In genomic region chr9:45704441-45704840, GRCm38 (mm10) we compare ENCODE assay signal across 26 mouse cellular contexts.
DNase-seq lines count a peak whose midpoint lies in the region; ATAC-seq and TF ChIP-seq lines count a peak whose summit lies in the region.
"Had no signal": no experiment of that assay in that cellular context is flagged by ENCODE, and none has a peak within 500 bp of the region (broad histone marks: within the 10 kb centered on the region; RNA-seq: fewer than 3 reads in every experiment).

No protein-coding gene starts in this region.

- no peak overlapping the region for H3K27ac ChIP-seq in forebrain, postnatal 0 days (ENCODE audit: low read depth, low read length)
- H3K27ac ChIP-seq in forebrain, embryonic 13.5 days: no peak overlapping the region
- H3K27ac ChIP-seq in midbrain, embryonic 15.5 days: peak overlapping the region; percentile 75; the same call in 1 of the 2 replicates
- H3K27ac ChIP-seq in midbrain, embryonic 14.5 days (replicated peaks; ENCODE audit: low read depth, low read length): no peak overlapping the region
- H3K27ac ChIP-seq: forebrain, embryonic 15.5 days; heart, embryonic 10.5 days; intestine, embryonic 15.5 days; limb, embryonic 10.5 days; limb, embryonic 15.5 days; liver, embryonic 13.5 days had no signal

- H3K27me3 ChIP-seq in forebrain, postnatal 0 days (ENCODE audit: insufficient read depth, low read length): no peaks in the 10 kb centered on the region
- H3K27me3 ChIP-seq in forebrain, embryonic 13.5 days: no peaks in the 10 kb centered on the region
- no peaks in the 10 kb centered on the region for H3K27me3 ChIP-seq in midbrain, embryonic 15.5 days (replicated peaks)
- no peaks in the 10 kb centered on the region for H3K27me3 ChIP-seq in midbrain, embryonic 14.5 days (ENCODE audit: control insufficient read depth, insufficient read depth, low read length)
- H3K27me3 ChIP-seq: forebrain, embryonic 15.5 days; intestine, embryonic 15.5 days; limb, embryonic 15.5 days; liver, embryonic 13.5 days had no signal

- H3K9ac ChIP-seq in forebrain, postnatal 0 days: no peak overlapping the region
- H3K9ac ChIP-seq in forebrain, embryonic 13.5 days: no peak overlapping the region
- no peak overlapping the region for H3K9ac ChIP-seq in midbrain, embryonic 15.5 days
- no peak overlapping the region for H3K9ac ChIP-seq in midbrain, embryonic 14.5 days (replicated peaks; ENCODE audit: low read length)
- H3K9ac ChIP-seq: forebrain, embryonic 15.5 days; intestine, embryonic 15.5 days; limb, embryonic 15.5 days; liver, embryonic 13.5 days had no signal

- peak; percentile 81 for ATAC-seq in forebrain, postnatal 0 days
- no peak for ATAC-seq in forebrain, embryonic 13.5 days
- ATAC-seq in midbrain, embryonic 15.5 days (replicated peaks): no peak
- ATAC-seq in midbrain, embryonic 14.5 days (ENCODE audit: low FRiP score, low TSS enrichment): no peak
- peak; percentile 47; the same call in 1 of the 2 replicates for ATAC-seq in megakaryocyte, adult 5-6 weeks (ENCODE audit: poor library complexity, severe bottlenecking)
- ATAC-seq: activated CD4-positive, CD25-positive, alpha-beta regulatory T cell, adult 4 months; forebrain, embryonic 15.5 days; hindbrain, embryonic 16.5 days; intestine, embryonic 15.5 days; lung, postnatal 0 days had no signal

- 67% methylated on average over 3 of the region's 3 CpGs for WGBS in forebrain, postnatal 0 days
- WGBS in forebrain, embryonic 13.5 days: 85% methylated on average over 3 of the region's 3 CpGs
- 73% methylated on average over 3 of the region's 3 CpGs for WGBS in midbrain, embryonic 15.5 days
- WGBS in midbrain, embryonic 14.5 days: 81% methylated on average over 3 of the region's 3 CpGs

- H3K4me2 ChIP-seq in forebrain, postnatal 0 days (ENCODE audit: low read depth): no peak overlapping the region
- no peak overlapping the region for H3K4me2 ChIP-seq in forebrain, embryonic 13.5 days
- H3K4me2 ChIP-seq in midbrain, embryonic 15.5 days: no peak overlapping the region
- H3K4me2 ChIP-seq in midbrain, embryonic 14.5 days (ENCODE audit: low read length): no peak overlapping the region
- H3K4me2 ChIP-seq: forebrain, embryonic 15.5 days; intestine, embryonic 15.5 days; limb, embryonic 15.5 days; liver, embryonic 13.5 days had no signal

- H3K36me3 ChIP-seq in forebrain, postnatal 0 days (ENCODE audit: insufficient read depth): peaks cover 40% of the 10 kb centered on the region
- H3K36me3 ChIP-seq in forebrain, embryonic 13.5 days (ENCODE audit: poor library complexity, severe bottlenecking): peaks cover 12% of the 10 kb centered on the region
- no peaks in the 10 kb centered on the region for H3K36me3 ChIP-seq in midbrain, embryonic 15.5 days (replicated peaks)
- H3K36me3 ChIP-seq in midbrain, embryonic 14.5 days (ENCODE audit: control insufficient read depth, insufficient read depth, low read length): no peaks in the 10 kb centered on the region
- H3K36me3 ChIP-seq: heart, embryonic 10.5 days; intestine, embryonic 15.5 days; limb, embryonic 10.5 days; limb, embryonic 15.5 days; liver, embryonic 13.5 days had no signal

- no peak overlapping the region for H3K4me3 ChIP-seq in forebrain, postnatal 0 days (ENCODE audit: low read depth, low read length)
- no peak overlapping the region for H3K4me3 ChIP-seq in forebrain, embryonic 13.5 days
- H3K4me3 ChIP-seq in midbrain, embryonic 15.5 days: no peak overlapping the region
- no peak overlapping the region for H3K4me3 ChIP-seq in midbrain, embryonic 14.5 days (replicated peaks; ENCODE audit: low read depth, low read length)
- H3K4me3 ChIP-seq: forebrain, embryonic 15.5 days; heart, embryonic 10.5 days; intestine, embryonic 15.5 days; limb, embryonic 10.5 days; limb, embryonic 15.5 days; liver, embryonic 13.5 days had no signal

- 0 out of 2 replicates have a peak, but pooled peaks cover 5% of the 10 kb centered on the region for H3K4me1 ChIP-seq in forebrain, postnatal 0 days (ENCODE audit: insufficient read depth)
- H3K4me1 ChIP-seq in forebrain, embryonic 13.5 days: 0 out of 2 replicates have a peak, but pooled peaks cover under 1% of the 10 kb centered on the region
- peaks cover 27% of the 10 kb centered on the region; the same call in 1 of the 2 replicates for H3K4me1 ChIP-seq in midbrain, embryonic 15.5 days
- peaks cover 10% of the 10 kb centered on the region; the same call in 1 of the 2 replicates for H3K4me1 ChIP-seq in midbrain, embryonic 14.5 days (ENCODE audit: control insufficient read depth, insufficient read depth, low read length)
- H3K4me1 ChIP-seq: heart, embryonic 10.5 days; intestine, embryonic 15.5 days; limb, embryonic 10.5 days; limb, embryonic 15.5 days; liver, embryonic 13.5 days had no signal

- TF ChIP-seq CTCF in forebrain, postnatal 0 days (IDR thresholded peaks at IDR 0.05; ENCODE audit: low read depth): no peak

- DNase-seq in forebrain, postnatal 0 days: peak; percentile 45
- DNase-seq in midbrain, embryonic 14.5 days: no peak
- DNase-seq in MN1 (ENCODE audit: low spot score): peak; percentile 19
- no peak for DNase-seq in yolk sac, embryonic 10.5 days (ENCODE audit: low spot score)
- DNase-seq in heart, adult 9 months (ENCODE audit: low spot score in 2 of 2): no peak
- DNase-seq: adrenal gland, adult 2 months; adrenal gland, postnatal 36 days; cerebellum, adult 2 months; cerebellum, postnatal 25 days; heart, postnatal 36 days; kidney, adult 2 months; kidney, postnatal 36 days; liver, embryonic 13.5 days; lung, adult 18-20 months; lung, postnatal 4 days had no signal

- H3K9me3 ChIP-seq in forebrain, postnatal 0 days (ENCODE audit: low read length): no peaks in the 10 kb centered on the region
- no peaks in the 10 kb centered on the region for H3K9me3 ChIP-seq in forebrain, embryonic 13.5 days (replicated peaks)
- no peaks in the 10 kb centered on the region for H3K9me3 ChIP-seq in midbrain, embryonic 15.5 days
- H3K9me3 ChIP-seq in midbrain, embryonic 14.5 days (ENCODE audit: control insufficient read depth, low read length): no peaks in the 10 kb centered on the region
- H3K9me3 ChIP-seq: forebrain, embryonic 15.5 days; heart, embryonic 10.5 days; intestine, embryonic 15.5 days; limb, embryonic 10.5 days; limb, embryonic 15.5 days; liver, embryonic 13.5 days had no signal

Comparison
In these comparisons a context has a peak if more than half of its experiments do, and no peak if none do; other contexts are left out.
1. ATAC-seq: peak in forebrain, postnatal 0 days (single experiment) and megakaryocyte, adult 5-6 weeks (single experiment); none in forebrain, embryonic 13.5 days (single experiment), midbrain, embryonic 15.5 days (single experiment) and midbrain, embryonic 14.5 days (single experiment).
2. DNase-seq: peak in forebrain, postnatal 0 days (single experiment) and MN1 (single experiment); none in midbrain, embryonic 14.5 days (single experiment), yolk sac, embryonic 10.5 days (single experiment) and heart, adult 9 months (0 of 2).